ENCODE assay signal across 10 mouse cellular contexts in the genomic region with DNA sequence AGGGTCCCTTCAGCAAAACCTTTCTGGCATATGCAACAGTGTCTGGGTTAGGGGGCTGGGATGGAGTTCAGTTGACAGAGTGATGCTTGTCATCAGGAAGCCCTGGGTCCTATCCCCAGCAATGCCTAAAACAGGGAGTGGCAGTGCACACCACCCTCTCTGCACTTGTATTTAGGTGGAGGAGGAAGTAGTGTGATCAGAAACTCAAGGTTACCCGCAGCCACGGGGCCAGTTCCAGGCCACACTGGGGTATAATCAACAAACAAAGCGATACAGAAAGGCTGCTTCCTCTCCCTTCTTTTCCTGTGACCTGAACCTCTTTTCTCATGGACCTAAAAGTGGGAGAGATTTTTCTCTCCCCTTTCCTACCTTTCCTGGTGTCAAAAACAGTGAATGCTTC.
A peak's percentile ranks its signal among the peaks of the same experiment; 100 is the strongest.
DNase-seq lines count a peak whose midpoint lies in the region; ATAC-seq and TF ChIP-seq lines count a peak whose summit lies in the region.
"Had no signal": no experiment of that assay in that cellular context is flagged by ENCODE, and none has a peak within 500 bp of the region (broad histone marks: within the 10 kb centered on the region; RNA-seq: fewer than 3 reads in every experiment).

No protein-coding gene starts in this region.

- TF ChIP-seq CTCF in MEL (IDR thresholded peaks at IDR 0.05 in 2 of 3, conservative IDR thresholded peaks at IDR 0.05 in 1 of 3; ENCODE audit: control insufficient read depth in 1 of 3, insufficient read depth in 1 of 3, low read depth in 2 of 3, low read length in 3 of 3, poor library complexity in 1 of 3, severe bottlenecking in 1 of 3): no peak

- no peak overlapping the region for H3K9ac ChIP-seq in hindbrain, embryonic 15.5 days
- H3K9ac ChIP-seq in MEL (ENCODE audit: control insufficient read depth, low read depth, low read length, poor library complexity, severe bottlenecking): peak overlapping the region; percentile 47
- H3K9ac ChIP-seq: forebrain, postnatal 0 days had no signal

- TF ChIP-seq EP300 in MEL (IDR thresholded peaks at IDR 0.05; ENCODE audit: low read depth in 1 of 2, low read length in 2 of 2): 0 out of 4 replicates have a peak, but pooled peaks of 1 of the 2 experiments have one; percentile 17

- H3K4me1 ChIP-seq in hindbrain, embryonic 15.5 days (replicated peaks): peaks cover 28% of the 10 kb centered on the region
- H3K4me1 ChIP-seq in hindbrain, embryonic 10.5 days (replicated peaks): peaks cover 13% of the 10 kb centered on the region
- peaks cover 26 to 33% of the 10 kb centered on the region in 2 experiments for H3K4me1 ChIP-seq in MEL (ENCODE audit: control insufficient read depth in 1 of 2, insufficient read depth in 2 of 2, low read length in 2 of 2)

- H3K27ac ChIP-seq in hindbrain, embryonic 15.5 days (replicated peaks): 0 out of 2 replicates have a peak overlapping the region, but pooled peaks have one; percentile 36
- no peak overlapping the region for H3K27ac ChIP-seq in hindbrain, embryonic 10.5 days
- H3K27ac ChIP-seq in MEL (ENCODE audit: control insufficient read depth, low read depth, low read length): peak overlapping the region; percentile 86

- DNase-seq in hindbrain, embryonic 10.5 days (ENCODE audit: low spot score): no peak
- DNase-seq in A20 (ENCODE audit: low read depth, low spot score): peak; percentile 49
- DNase-seq in MEL (ENCODE audit: low read depth, low spot score): peak; percentile 75
- no peak for DNase-seq in adrenal gland, adult (ENCODE audit: inconsistent age in 2 of 2, low spot score in 1 of 2)
- DNase-seq in lung, postnatal 14 days: no peak
- DNase-seq: cerebellum, postnatal 14 days; forebrain, postnatal 0 days had no signal

- TF ChIP-seq POLR2A in MEL (IDR thresholded peaks at IDR 0.05; ENCODE audit: control insufficient read depth in 1 of 2, insufficient read depth in 1 of 2, low read depth in 1 of 2, low read length in 2 of 2, poor library complexity in 1 of 2): no peak

- TF ChIP-seq RAD21 in MEL (IDR thresholded peaks at IDR 0.05; ENCODE audit: low read depth, low read length): no peak

- H3K36me3 ChIP-seq in hindbrain, embryonic 15.5 days: no peaks in the 10 kb centered on the region
- peaks cover 9% of the 10 kb centered on the region; the same call in 1 of the 2 replicates for H3K36me3 ChIP-seq in hindbrain, embryonic 10.5 days
- peaks cover 3 to 34% of the 10 kb centered on the region in 2 experiments for H3K36me3 ChIP-seq in MEL (ENCODE audit: control insufficient read depth in 1 of 2, insufficient read depth in 2 of 2, low read length in 2 of 2)

- ATAC-seq in hindbrain, embryonic 15.5 days (ENCODE audit: low FRiP score, low read depth): no peak
- ATAC-seq in megakaryocyte, adult 5-6 weeks (ENCODE audit: poor library complexity, severe bottlenecking): peak; percentile 67

- peaks cover 5% of the 10 kb centered on the region; the same call in 1 of the 2 replicates for H3K79me2 ChIP-seq in MEL (ENCODE audit: control insufficient read depth, insufficient read depth, low read length, poor library complexity)

- H3K27me3 ChIP-seq in hindbrain, embryonic 15.5 days: no peaks in the 10 kb centered on the region
- no peaks in the 10 kb centered on the region for H3K27me3 ChIP-seq in hindbrain, embryonic 10.5 days (ENCODE audit: insufficient read depth, poor library complexity, severe bottlenecking)
- H3K27me3 ChIP-seq in MEL (ENCODE audit: control insufficient read depth in 1 of 2, insufficient read depth in 2 of 2, low read length in 2 of 2): no peaks in the 10 kb centered on the region

- H3K4me3 ChIP-seq in hindbrain, embryonic 15.5 days: no peak overlapping the region
- H3K4me3 ChIP-seq in hindbrain, embryonic 10.5 days: no peak overlapping the region
- 0 out of 4 replicates have a peak overlapping the region, but pooled peaks of 1 of the 2 experiments have one; percentile 14 for H3K4me3 ChIP-seq in MEL (ENCODE audit: control insufficient read depth in 1 of 2, insufficient read depth in 1 of 2, low read depth in 2 of 2, low read length in 2 of 2)
- H3K4me3 ChIP-seq: myocyte had no signal

- no peaks in the 10 kb centered on the region for H3K9me3 ChIP-seq in hindbrain, embryonic 15.5 days
- H3K9me3 ChIP-seq in hindbrain, embryonic 10.5 days: no peaks in the 10 kb centered on the region
- H3K9me3 ChIP-seq in MEL (replicated peaks; ENCODE audit: insufficient read depth, low read length): no peaks in the 10 kb centered on the region

- 70% methylated on average over 3 of the region's 3 CpGs for WGBS in hindbrain, embryonic 15.5 days
- 87% methylated on average over 3 of the region's 3 CpGs for WGBS in hindbrain, embryonic 10.5 days

- no peak overlapping the region for H3K4me2 ChIP-seq in hindbrain, embryonic 15.5 days

TF ChIP-seq in MEL, 35 proteins besides CTCF, POLR2A, EP300 and RAD21:
- peak; percentile 37; the same call in 1 of the 2 replicates for TF ChIP-seq TCF12 (IDR thresholded peaks at IDR 0.05; ENCODE audit: low read depth, low read length)
- TF ChIP-seq TAL1 (IDR thresholded peaks at IDR 0.05; ENCODE audit: low read length): no peak
- no peak for TF ChIP-seq POLR2AphosphoS2 (IDR thresholded peaks at IDR 0.05; ENCODE audit: low read length)
- peak; percentile 15; the same call in 1 of the 2 replicates for TF ChIP-seq MXI1 (IDR thresholded peaks at IDR 0.05; ENCODE audit: low read depth, low read length)
- 0 out of 2 replicates have a peak, but pooled peaks have one; percentile 17 for TF ChIP-seq RCOR1 (IDR thresholded peaks at IDR 0.05; ENCODE audit: low read depth, low read length)
- TF ChIP-seq CHD2 (IDR thresholded peaks at IDR 0.05; ENCODE audit: low read length): no peak
- no peak for TF ChIP-seq ETS1 (IDR thresholded peaks at IDR 0.05; ENCODE audit: low read depth, low read length)
TF ChIP-seq in MEL: peak in this region for 3.

Comparison
In these comparisons a context has a peak if more than half of its experiments do, and no peak if none do; other contexts are left out.
1. DNase-seq: peak in A20 (single experiment) and MEL (single experiment); none in hindbrain, embryonic 10.5 days (single experiment), adrenal gland, adult (0 of 2) and lung, postnatal 14 days (single experiment).